Mouse (Mus musculus): ENCODE measurements around the gene Creb3l2.

DNA sequence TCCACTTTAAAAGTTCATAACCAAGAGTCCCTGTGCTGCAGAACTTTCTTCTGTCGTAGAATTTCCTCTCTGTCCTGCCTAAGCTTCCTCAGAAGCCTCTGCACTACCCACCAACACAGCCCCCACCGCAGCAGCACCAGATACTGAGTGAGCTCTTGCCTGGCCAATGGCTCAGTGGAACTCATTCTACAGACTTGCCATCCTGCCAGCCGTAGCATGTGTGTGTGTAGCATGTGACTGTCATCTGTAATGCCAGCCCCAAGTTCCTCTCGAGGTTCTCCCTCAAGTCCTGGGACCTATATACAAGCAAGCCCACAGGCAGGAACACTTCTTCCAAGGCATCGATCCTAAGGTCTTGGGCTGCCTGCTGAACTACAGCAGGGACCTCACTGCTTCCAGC lies 103.9 kb downstream of the Creb3l2 start:
- TF ChIP-seq CTCF (IDR thresholded peaks at IDR 0.05; ENCODE audit: low read depth) = no peak
- TF ChIP-seq EP300 (IDR thresholded peaks at IDR 0.05; ENCODE audit: low read depth) = no peak

Measured in heart, postnatal 0 days (tissue).